Mouse (Mus musculus) cerebellum, adult 8-10 months (tissue): ENCODE data around the gene Car11.

Experiments
- DNase-seq: peaks from one replicate; pipeline ENCODE4 v3.0.0; 2022

Gene Car11

GRCm38 (mm10) chr7:45692364-45692763 lies 7.3 kb upstream of the Car11 start:
- DNase-seq = no peak

- no peak for DNase-seq
These were observed 5.6 kb upstream of the Car11 start, which contains the start of gene Sec1 for GRCm38 (mm10) chr7:45693921-45694591. Gene Sec1 (minus strand): TSS chr7:45694402.

GRCm38 (mm10) chr7:45695098-45695497 lies 4.5 kb upstream of the Car11 start:
- DNase-seq = no peak

DNA sequence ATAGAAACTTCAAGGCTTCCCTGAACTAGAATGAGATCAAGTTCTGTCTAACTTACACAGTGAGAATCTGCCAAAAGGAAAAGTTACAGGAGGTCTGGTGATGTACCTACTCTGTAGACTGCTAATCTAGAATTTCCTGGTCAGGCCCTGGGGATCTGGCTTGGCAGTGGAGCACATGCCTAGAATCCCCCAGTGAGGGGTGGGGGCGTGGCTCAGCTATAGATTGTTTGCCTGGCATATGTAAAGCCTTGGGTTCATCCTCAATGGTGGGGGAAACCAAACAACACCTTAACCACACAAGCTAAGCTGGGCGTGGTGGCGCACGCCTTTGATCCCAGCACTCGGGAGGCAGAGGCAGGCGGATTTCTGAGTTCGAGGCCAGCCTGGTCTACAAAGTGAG lies 1.7 kb upstream of the Car11 start:
- peak; percentile 32 for DNase-seq

- peak; percentile 81 for DNase-seq
These were observed 815 bp downstream of the Car11 start for GRCm38 (mm10) chr7:45700301-45701015.

DNA sequence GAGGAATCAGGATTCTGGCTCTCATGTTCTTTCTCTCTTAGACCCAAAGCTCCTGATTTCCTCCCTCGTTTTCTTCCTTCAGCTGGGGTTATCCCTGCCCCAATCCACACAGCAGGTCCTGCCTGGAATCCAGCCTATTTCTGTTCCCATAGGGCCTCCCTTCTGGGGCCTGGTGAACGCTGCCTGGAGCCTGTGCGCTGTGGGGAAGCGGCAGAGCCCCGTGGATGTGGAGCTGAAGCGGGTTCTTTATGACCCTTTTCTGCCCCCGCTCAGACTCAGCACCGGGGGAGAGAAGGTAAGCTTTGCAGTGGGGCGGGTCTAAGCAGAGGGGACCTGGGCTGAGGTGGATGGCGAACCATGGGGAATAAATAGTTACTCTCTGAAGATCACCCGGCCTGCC lies 1.4 kb downstream of the Car11 start:
- no peak for DNase-seq

DNA sequence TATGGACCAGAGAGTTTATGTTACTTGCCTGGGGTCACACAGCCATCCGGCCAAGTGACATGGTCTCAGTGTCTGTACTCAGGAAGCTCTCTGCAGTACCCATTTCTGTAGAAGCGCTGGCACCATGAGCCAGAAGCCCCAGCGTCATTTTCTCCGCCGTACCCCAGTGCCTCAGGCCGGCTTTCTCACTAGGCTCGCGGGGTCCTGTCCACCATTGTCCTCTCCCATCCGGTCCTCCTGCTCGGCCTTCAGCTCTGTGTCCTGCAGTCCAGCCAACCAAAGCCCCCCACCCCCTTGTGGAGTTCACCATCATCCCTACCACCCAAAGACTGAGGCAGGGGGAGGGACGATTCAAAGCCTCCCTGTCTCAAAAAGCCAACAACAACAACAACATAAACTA lies 2.0 kb downstream of the Car11 start:
- DNase-seq = peak; percentile 46

- peak; percentile 43 for DNase-seq
These were observed 2.7 kb downstream of the Car11 start for GRCm38 (mm10) chr7:45702316-45702715.

DNA sequence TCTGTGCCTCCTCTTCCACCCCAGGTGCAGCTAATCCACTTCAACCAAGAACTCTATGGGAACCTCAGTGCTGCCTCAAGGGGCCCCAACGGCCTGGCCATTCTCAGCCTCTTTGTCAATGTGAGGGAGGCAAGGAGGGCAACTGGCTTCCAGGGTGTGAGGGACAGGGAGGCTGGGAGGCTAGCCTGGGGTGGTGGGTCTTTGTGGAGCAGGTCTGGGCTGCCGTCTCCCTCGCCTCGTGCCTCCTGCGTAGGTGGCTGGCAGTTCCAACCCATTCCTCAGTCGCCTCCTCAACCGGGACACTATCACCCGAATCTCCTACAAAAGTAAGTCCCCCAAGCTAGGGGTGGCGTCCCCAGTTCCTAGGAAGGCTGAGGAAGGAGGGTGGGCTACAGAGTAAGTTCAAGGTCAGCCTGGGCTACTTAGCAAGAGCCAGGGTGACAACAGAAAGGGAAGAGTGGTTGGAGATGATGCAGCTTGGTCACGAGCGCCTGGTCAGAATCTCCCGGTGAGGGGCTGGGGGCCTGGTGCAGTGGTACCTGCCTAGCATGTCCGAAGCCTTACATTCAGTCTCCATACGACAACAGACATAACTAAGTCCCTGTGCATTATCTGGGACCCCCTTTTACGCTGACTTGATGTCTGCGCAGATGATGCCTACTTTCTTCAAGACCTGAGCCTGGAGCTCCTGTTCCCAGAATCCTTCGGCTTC lies 3.3 kb downstream of the Car11 start:
- DNase-seq = peak; percentile 44

GRCm38 (mm10) chr7:45703521-45704033 lies 3.9 kb downstream of the Car11 start:
- no peak for DNase-seq

GRCm38 (mm10) chr7:45704046-45704559 lies 4.5 kb downstream of the Car11 start:
- DNase-seq = peak; percentile 85

- peak; percentile 98 for DNase-seq
These were observed 5.2 kb downstream of the Car11 start, which contains the start of gene Dbp for GRCm38 (mm10) chr7:45704730-45705442. Gene Dbp (plus strand): TSS chr7:45705088.

GRCm38 (mm10) chr7:45705443-45705864 lies 5.8 kb downstream of the Car11 start:
- no peak for DNase-seq

- DNase-seq = peak; percentile 80
These were observed 6.2 kb downstream of the Car11 start for GRCm38 (mm10) chr7:45705873-45706281.

GRCm38 (mm10) chr7:45706721-45707241 lies 7.1 kb downstream of the Car11 start:
- DNase-seq = peak; percentile 85

DNA sequence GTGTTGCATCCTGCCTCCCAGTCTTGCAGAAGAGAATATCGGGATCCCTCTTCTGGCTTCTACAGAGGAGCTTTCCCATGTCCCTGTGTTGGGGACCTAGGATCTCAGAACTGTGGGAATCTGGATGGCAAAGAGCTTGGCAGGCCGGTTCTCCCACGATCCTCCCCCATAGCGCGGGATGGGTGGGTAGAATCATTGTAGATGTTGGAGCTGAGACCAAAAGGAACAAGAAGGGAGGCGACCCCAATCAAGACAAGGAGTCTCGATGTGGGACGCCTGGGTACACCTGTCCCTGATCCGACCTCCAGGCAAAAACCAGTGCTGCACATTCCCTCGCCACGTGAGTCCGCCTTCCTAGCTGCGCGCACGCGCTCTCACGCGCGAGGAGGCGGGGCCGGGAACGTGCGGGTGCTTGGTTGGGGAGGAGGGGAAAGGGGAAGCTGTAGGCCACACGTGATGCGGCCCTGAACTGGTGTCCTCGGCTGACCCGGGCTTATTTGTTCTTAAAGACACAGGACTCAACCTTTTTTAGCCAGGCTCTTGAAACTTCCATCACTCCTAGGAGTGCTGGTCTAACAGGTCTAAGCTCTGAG lies 7.8 kb downstream of the Car11 start:
- peak; percentile 95 for DNase-seq

- DNase-seq = peak; percentile 49
These were observed 8.6 kb downstream of the Car11 start for GRCm38 (mm10) chr7:45708221-45708761.

GRCm38 (mm10) chr7:45709036-45709435 lies 9.4 kb downstream of the Car11 start:
- peak; percentile 35 for DNase-seq

DNA sequence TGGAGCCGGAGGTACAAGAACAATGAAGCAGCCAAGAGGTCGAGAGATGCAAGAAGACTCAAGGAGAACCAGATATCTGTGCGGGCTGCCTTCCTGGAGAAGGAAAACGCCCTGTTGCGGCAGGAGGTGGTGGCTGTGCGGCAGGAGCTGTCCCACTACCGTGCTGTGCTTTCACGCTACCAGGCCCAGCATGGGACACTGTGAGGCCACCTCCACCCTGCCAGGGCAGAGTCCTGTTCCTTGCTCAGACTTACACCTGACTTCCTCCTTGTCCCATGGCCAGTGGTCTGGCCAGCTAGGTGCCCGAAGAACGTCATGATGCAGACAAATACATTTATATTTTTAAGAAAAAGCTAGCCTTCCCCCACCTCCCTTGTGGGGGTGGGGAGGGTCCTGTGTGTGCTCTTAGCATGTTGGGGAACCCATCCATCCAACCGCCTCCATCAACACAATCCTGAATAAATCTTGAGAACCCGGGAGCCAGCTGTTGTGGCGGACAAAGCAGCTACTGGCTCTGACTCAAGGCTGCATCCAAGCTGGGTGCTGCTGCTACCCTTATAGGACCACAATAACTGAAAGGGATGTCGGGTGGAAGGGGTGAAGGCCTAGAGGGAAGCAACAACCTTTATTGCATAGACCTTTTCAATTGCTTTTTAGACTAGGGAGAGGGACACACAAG lies 10.2 kb downstream of the Car11 start:
- peak; percentile 39 for DNase-seq

GRCm38 (mm10) chr7:45710477-45711191 lies 11.0 kb downstream of the Car11 start:
- DNase-seq = peak; percentile 36
